Comparison of ENCODE assay signal across 23 mouse cellular contexts in the genomic region with DNA sequence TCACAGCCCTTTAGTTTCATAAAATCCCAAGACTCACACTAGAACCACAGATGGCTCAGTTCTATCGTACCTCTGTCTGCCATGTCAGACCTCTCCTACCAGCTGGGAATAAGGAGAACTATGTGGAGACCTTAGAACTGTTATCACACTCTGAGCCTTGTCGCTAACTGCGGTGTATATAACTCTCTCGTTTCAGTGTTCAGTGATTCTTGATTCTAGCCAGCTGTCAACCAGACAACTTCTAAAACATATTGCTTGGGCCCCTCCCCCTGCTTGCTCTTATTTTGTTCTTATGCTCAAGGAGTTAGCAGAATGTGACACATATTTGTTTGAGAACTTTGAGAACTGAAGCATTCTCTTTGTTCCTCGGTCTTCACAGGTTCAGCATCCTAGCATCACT.
"Had no signal": no experiment of that assay in that cellular context is flagged by ENCODE, and none has a peak within 500 bp of the region (broad histone marks: within the 10 kb centered on the region; RNA-seq: fewer than 3 reads in every experiment).

No protein-coding gene starts in this region.

- H3K4me2 ChIP-seq: forebrain, embryonic 15.5 days; heart, embryonic 12.5 days; hindbrain, embryonic 13.5 days; hindbrain, embryonic 15.5 days; kidney, embryonic 15.5 days; limb, embryonic 13.5 days; limb, embryonic 15.5 days had no signal

- ATAC-seq: forebrain, embryonic 15.5 days; forebrain, postnatal 0 days; hindbrain, postnatal 0 days; intestine, embryonic 16.5 days had no signal

- H3K4me3 ChIP-seq: forebrain, embryonic 15.5 days; heart, embryonic 10.5 days; heart, embryonic 12.5 days; hindbrain, embryonic 13.5 days; hindbrain, embryonic 15.5 days; kidney, embryonic 15.5 days; limb, embryonic 13.5 days; limb, embryonic 15.5 days had no signal

- DNase-seq: forebrain, postnatal 0 days; gastrocnemius, postnatal 14 days; gastrocnemius, postnatal 36 days; heart, adult 18-20 months; heart, postnatal 14 days; heart, postnatal 36 days; kidney, adult 11 months; kidney, adult 2 months; kidney, adult 9 months; kidney, postnatal 14 days; kidney, postnatal 36 days; layer of hippocampus, postnatal 36 days; left cerebral cortex, postnatal 4 days had no signal

- H3K9me3 ChIP-seq: forebrain, embryonic 15.5 days; heart, embryonic 10.5 days; hindbrain, embryonic 13.5 days; hindbrain, embryonic 15.5 days; kidney, embryonic 15.5 days; limb, embryonic 13.5 days; limb, embryonic 15.5 days had no signal

- H3K27ac ChIP-seq: forebrain, embryonic 15.5 days; heart, embryonic 10.5 days; hindbrain, embryonic 13.5 days; hindbrain, embryonic 15.5 days; hindbrain, postnatal 0 days; kidney, embryonic 15.5 days; limb, embryonic 13.5 days; limb, embryonic 15.5 days had no signal

- H3K4me1 ChIP-seq: heart, embryonic 10.5 days; hindbrain, embryonic 15.5 days; kidney, embryonic 15.5 days; limb, embryonic 15.5 days had no signal

- H3K9ac ChIP-seq: forebrain, embryonic 15.5 days; forebrain, postnatal 0 days; heart, embryonic 12.5 days; hindbrain, embryonic 13.5 days; hindbrain, embryonic 15.5 days; kidney, embryonic 15.5 days; limb, embryonic 13.5 days; limb, embryonic 15.5 days had no signal

- H3K36me3 ChIP-seq: forebrain, embryonic 15.5 days; heart, embryonic 10.5 days; heart, embryonic 12.5 days; hindbrain, embryonic 13.5 days; hindbrain, embryonic 15.5 days; kidney, embryonic 15.5 days; limb, embryonic 13.5 days; limb, embryonic 15.5 days had no signal

- H3K27me3 ChIP-seq: forebrain, embryonic 15.5 days; heart, embryonic 12.5 days; hindbrain, embryonic 13.5 days; hindbrain, embryonic 15.5 days; kidney, embryonic 15.5 days; limb, embryonic 13.5 days; limb, embryonic 15.5 days had no signal
